Mouse (Mus musculus): ENCODE data around the gene Ephx1. TPM values are rescaled to one million over a fixed set of nuclear protein-coding genes. Genes with fewer than 3 reads are reported as not detected.
"Not testable (repeated sequence)": the region's sequence is repeated elsewhere in the genome, so short reads cannot be mapped to it uniquely, and the experiment has no call there.

Ephx1 gene
- polyA plus RNA-seq, 1 experiment from 2014 or later = 2.8 TPM

- H3K27ac ChIP-seq; H3K4me3 ChIP-seq; H3K4me1 ChIP-seq; ATAC-seq (ENCODE audit: low FRiP score, low read depth); H3K36me3 ChIP-seq; H3K27me3 ChIP-seq (replicated peaks); H3K9me3 ChIP-seq; H3K9ac ChIP-seq; H3K4me2 ChIP-seq (replicated peaks): not testable (repeated sequence)
- 84% methylated on average over 5 of the region's 5 CpGs for WGBS
Measured at GRCm38 (mm10) chr1:181035015-181035778, 14.5 kb upstream of the Ephx1 start.

GRCm38 (mm10) chr1:181022265-181022664, 1.6 kb upstream of the Ephx1 start:
- H3K9me3 ChIP-seq = no peaks in the 10 kb centered on the region
- ATAC-seq (ENCODE audit: low FRiP score, low read depth) = no peak
- H3K4me1 ChIP-seq = no peaks in the 10 kb centered on the region
- H3K36me3 ChIP-seq = no peaks in the 10 kb centered on the region
- 11% methylated on average over 1 of the region's 1 CpGs for WGBS
- H3K27me3 ChIP-seq (replicated peaks) = peaks cover 3% of the 10 kb centered on the region; the same call in 1 of the 2 replicates
- H3K9ac ChIP-seq = no peak overlapping the region
- H3K27ac ChIP-seq = no peak overlapping the region
- no peak overlapping the region for H3K4me3 ChIP-seq
- H3K4me2 ChIP-seq (replicated peaks) = no peak overlapping the region

- H3K4me3 ChIP-seq = no peak overlapping the region
- peaks cover 3% of the 10 kb centered on the region; the same call in 1 of the 2 replicates for H3K27me3 ChIP-seq (replicated peaks)
- 66% methylated on average over 7 of the region's 7 CpGs for WGBS
- H3K36me3 ChIP-seq = no peaks in the 10 kb centered on the region
- H3K4me2 ChIP-seq (replicated peaks) = no peak overlapping the region
- H3K27ac ChIP-seq = no peak overlapping the region
- ATAC-seq (ENCODE audit: low FRiP score, low read depth) = no peak
- H3K9me3 ChIP-seq = no peaks in the 10 kb centered on the region
- no peak overlapping the region for H3K9ac ChIP-seq
- H3K4me1 ChIP-seq = peaks cover 3% of the 10 kb centered on the region; the same call in 1 of the 2 replicates
Measured at GRCm38 (mm10) chr1:181021488-181021865, 773 bp upstream of the Ephx1 start.

- no peak overlapping the region for H3K9ac ChIP-seq
- H3K4me1 ChIP-seq = peaks cover 5% of the 10 kb centered on the region; the same call in 1 of the 2 replicates
- H3K9me3 ChIP-seq = no peaks in the 10 kb centered on the region
- WGBS = 75% methylated on average over 13 of the region's 13 CpGs
- H3K4me2 ChIP-seq (replicated peaks) = peak overlapping the region; percentile 100; the same call in 1 of the 2 replicates
- no peaks in the 10 kb centered on the region for H3K36me3 ChIP-seq
- ATAC-seq (ENCODE audit: low FRiP score, low read depth) = no peak
- H3K27me3 ChIP-seq (replicated peaks) = peaks cover 3% of the 10 kb centered on the region; the same call in 1 of the 2 replicates
- H3K4me3 ChIP-seq = no peak overlapping the region
- H3K27ac ChIP-seq = no peak overlapping the region
Measured at GRCm38 (mm10) chr1:181017890-181018420, 2.7 kb downstream of the Ephx1 start.

GRCm38 (mm10) chr1:181017212-181017711, 3.4 kb downstream of the Ephx1 start:
- Histone ChIP-seq H3K4me1 (peaks cover 5% of the 10 kb centered on the region; the same call in 1 of the 2 replicates), H3K9me3 (no peaks in the 10 kb centered on the region), H3K27ac (no peak overlapping the region), H3K4me2 (replicated peaks) (peak overlapping the region; percentile 100), H3K4me3 (peak overlapping the region; percentile 47), H3K27me3 (replicated peaks) (peaks cover 3% of the 10 kb centered on the region; the same call in 1 of the 2 replicates), H3K36me3 (no peaks in the 10 kb centered on the region), H3K9ac (peak overlapping the region; percentile 42; the same call in 1 of the 2 replicates)
- ATAC-seq (ENCODE audit: low FRiP score, low read depth) = peak; percentile 84
- WGBS = 0% methylated on average over 22 of the region's 22 CpGs

GRCm38 (mm10) chr1:181016532-181017131, 4.1 kb downstream of the Ephx1 start:
- no peak overlapping the region for H3K27ac ChIP-seq
- ATAC-seq (ENCODE audit: low FRiP score, low read depth) = peak; percentile 60; the same call in 1 of the 2 replicates
- peak overlapping the region; percentile 42; the same call in 1 of the 2 replicates for H3K9ac ChIP-seq
- peak overlapping the region; percentile 47 for H3K4me3 ChIP-seq
- peaks cover 3% of the 10 kb centered on the region; the same call in 1 of the 2 replicates for H3K27me3 ChIP-seq (replicated peaks)
- no peaks in the 10 kb centered on the region for H3K36me3 ChIP-seq
- H3K4me1 ChIP-seq = peaks cover 5% of the 10 kb centered on the region; the same call in 1 of the 2 replicates
- no peaks in the 10 kb centered on the region for H3K9me3 ChIP-seq
- WGBS = 7% methylated on average over 21 of the region's 21 CpGs
- peak overlapping the region; percentile 100 for H3K4me2 ChIP-seq (replicated peaks)

GRCm38 (mm10) chr1:181016045-181016444, 4.7 kb downstream of the Ephx1 start:
- H3K27ac ChIP-seq = no peak overlapping the region
- ATAC-seq (ENCODE audit: low FRiP score, low read depth) = no peak
- H3K36me3 ChIP-seq = no peaks in the 10 kb centered on the region
- peaks cover 5% of the 10 kb centered on the region; the same call in 1 of the 2 replicates for H3K4me1 ChIP-seq
- no peak overlapping the region for H3K9ac ChIP-seq
- H3K4me2 ChIP-seq (replicated peaks) = peak overlapping the region; percentile 100
- 78% methylated on average over 4 of the region's 4 CpGs for whole genome bisulfite sequencing
- peaks cover 3% of the 10 kb centered on the region; the same call in 1 of the 2 replicates for H3K27me3 ChIP-seq (replicated peaks)
- no peaks in the 10 kb centered on the region for H3K9me3 ChIP-seq
- no peak overlapping the region for H3K4me3 ChIP-seq

- no peak for ATAC-seq (ENCODE audit: low FRiP score, low read depth)
- no peak overlapping the region for H3K27ac ChIP-seq
Measured at GRCm38 (mm10) chr1:181015558-181015957, 5.1 kb downstream of the Ephx1 start.

GRCm38 (mm10) chr1:181014731-181015500, 5.8 kb downstream of the Ephx1 start:
- no peak for ATAC-seq (ENCODE audit: low FRiP score, low read depth)
- H3K9ac ChIP-seq = no peak overlapping the region
- no peak overlapping the region for H3K4me3 ChIP-seq
- 83% methylated on average over 6 of the region's 6 CpGs for WGBS
- H3K4me2 ChIP-seq (replicated peaks) = no peak overlapping the region
- peaks cover 5% of the 10 kb centered on the region; the same call in 1 of the 2 replicates for H3K4me1 ChIP-seq
- H3K27me3 ChIP-seq (replicated peaks) = no peaks in the 10 kb centered on the region; the same call in 1 of the 2 replicates
- no peaks in the 10 kb centered on the region for H3K9me3 ChIP-seq
- H3K36me3 ChIP-seq = no peaks in the 10 kb centered on the region
- no peak overlapping the region for H3K27ac ChIP-seq

More at GRCm38 (mm10) chr1:181015558-181015957, 5.1 kb downstream of the Ephx1 start:
- H3K9me3 ChIP-seq = no peaks in the 10 kb centered on the region
- no peak overlapping the region for H3K4me2 ChIP-seq (replicated peaks)
- H3K4me3 ChIP-seq = no peak overlapping the region
- H3K36me3 ChIP-seq = no peaks in the 10 kb centered on the region
- peaks cover 5% of the 10 kb centered on the region; the same call in 1 of the 2 replicates for H3K4me1 ChIP-seq
- peaks cover 3% of the 10 kb centered on the region; the same call in 1 of the 2 replicates for H3K27me3 ChIP-seq (replicated peaks)
- H3K9ac ChIP-seq = no peak overlapping the region

GRCm38 (mm10) chr1:181013446-181013845, 7.3 kb downstream of the Ephx1 start:
- H3K9me3 ChIP-seq = no peaks in the 10 kb centered on the region
- H3K36me3 ChIP-seq = no peaks in the 10 kb centered on the region
- H3K4me3 ChIP-seq = no peak overlapping the region
- 83% methylated on average over 6 of the region's 6 CpGs for WGBS
- H3K27ac ChIP-seq = no peak overlapping the region
- ATAC-seq (ENCODE audit: low FRiP score, low read depth) = no peak
- no peak overlapping the region for H3K9ac ChIP-seq
- no peaks in the 10 kb centered on the region; the same call in 1 of the 2 replicates for H3K27me3 ChIP-seq (replicated peaks)
- peaks cover 5% of the 10 kb centered on the region; the same call in 1 of the 2 replicates for H3K4me1 ChIP-seq
- no peak overlapping the region for H3K4me2 ChIP-seq (replicated peaks)

GRCm38 (mm10) chr1:181012416-181012815, 8.3 kb downstream of the Ephx1 start:
- WGBS = 85% methylated on average over 3 of the region's 3 CpGs
- Histone ChIP-seq H3K4me2 (replicated peaks) (no peak overlapping the region), H3K9me3 (no peaks in the 10 kb centered on the region), H3K9ac (no peak overlapping the region), H3K27ac (no peak overlapping the region), H3K4me3 (no peak overlapping the region), H3K4me1 (peaks cover 5% of the 10 kb centered on the region; the same call in 1 of the 2 replicates), H3K27me3 (replicated peaks) (no peaks in the 10 kb centered on the region; the same call in 1 of the 2 replicates), H3K36me3 (no peaks in the 10 kb centered on the region)
- no peak for ATAC-seq (ENCODE audit: low FRiP score, low read depth)
